Mouse (Mus musculus): ENCODE results near the gene BC025920. TPM values are rescaled to one million over a fixed set of nuclear protein-coding genes. Genes with fewer than 3 reads are reported as not detected.
A peak's percentile ranks its signal among the peaks of the same experiment; 100 is the strongest.

The BC025920 gene
- total RNA-seq, 2 experiments from 2014 or later = 1.1 to 1.8 TPM

- DNase-seq = no peak
These were observed 1.8 kb upstream of the BC025920 start for GRCm38 (mm10) chr10:81604019-81604967.

GRCm38 (mm10) chr10:81604968-81605665 lies 953 bp upstream of the BC025920 start:
- peak; percentile 90 for DNase-seq

GRCm38 (mm10) chr10:81605666-81605973 lies 450 bp upstream of the BC025920 start:
- DNase-seq = no peak

GRCm38 (mm10) chr10:81608308-81608707 lies 2.2 kb downstream of the BC025920 start:
- no peak for DNase-seq

GRCm38 (mm10) chr10:81612779-81613178 lies 6.7 kb downstream of the BC025920 start:
- DNase-seq = no peak

- no peak for DNase-seq
These were observed 9.4 kb downstream of the BC025920 start for GRCm38 (mm10) chr10:81615486-81615885.

- no peak for DNase-seq
These were observed 13.9 kb downstream of the BC025920 start for GRCm38 (mm10) chr10:81619976-81620375.

- DNase-seq = no peak
These were observed 14.7 kb downstream of the BC025920 start for GRCm38 (mm10) chr10:81620786-81621185.

- no peak for DNase-seq
These were observed 17.4 kb downstream of the BC025920 start for GRCm38 (mm10) chr10:81623441-81623840.

- DNase-seq = no peak
These were observed 20.3 kb downstream of the BC025920 start for GRCm38 (mm10) chr10:81626101-81626993.

- peak; percentile 93 for DNase-seq
These were observed 21.1 kb downstream of the BC025920 start, which contains the start of gene Sirt6 for GRCm38 (mm10) chr10:81626994-81627835. Sirt6 (minus strand) TSS chr10:81627797.

- DNase-seq = peak; percentile 47
These were observed 21.8 kb downstream of the BC025920 start for GRCm38 (mm10) chr10:81627836-81628220.

- no peak for DNase-seq
These were observed 22.3 kb downstream of the BC025920 start, which contains the start of gene Ankrd24 for GRCm38 (mm10) chr10:81628390-81628789. Ankrd24 (plus strand) TSS chr10:81628540.

GRCm38 (mm10) chr10:81633253-81634099 lies 27.4 kb downstream of the BC025920 start:
- peak; percentile 91 for DNase-seq

GRCm38 (mm10) chr10:81636338-81636737 lies 30.3 kb downstream of the BC025920 start:
- DNase-seq = no peak

- peak; percentile 0 for DNase-seq
These were observed 32.0 kb downstream of the BC025920 start for GRCm38 (mm10) chr10:81638101-81638500.

- peak; percentile 36 for DNase-seq
These were observed 34.8 kb downstream of the BC025920 start for GRCm38 (mm10) chr10:81640825-81641224.

- DNase-seq = peak; percentile 5
These were observed 35.5 kb downstream of the BC025920 start for GRCm38 (mm10) chr10:81641566-81641965.

GRCm38 (mm10) chr10:81641978-81642647 lies 36.0 kb downstream of the BC025920 start:
- DNase-seq = peak; percentile 19
